Mouse (Mus musculus) bone marrow, adult 2 months (tissue): ENCODE results near the gene Vsnl1. TPM values are rescaled to one million over a fixed set of nuclear protein-coding genes. Genes with fewer than 3 reads are reported as not detected.

Source experiments
- H3K27ac ChIP-seq: fragments of 200-500 bp; 2 replicates; pipeline ENCODE4 v1.5.1; 2012; ENCODE audit warnings: low read depth, mild to moderate bottlenecking, control low read depth, inconsistent platforms, low read length; ENCODE audit not compliant: control insufficient read depth, poor library complexity, insufficient read depth
- H3K4me1 ChIP-seq: fragments of 200-500 bp; 2 replicates; pipeline ENCODE4 v1.6.1; 2011; ENCODE audit warnings: low read length; ENCODE audit not compliant: control insufficient read depth, insufficient read depth
- H3K4me3 ChIP-seq: fragments of 200-500 bp; replicated peaks from 2 replicates; pipeline ENCODE3; 2011; ENCODE audit warnings: mild to moderate bottlenecking, low read depth, low read length, control low read depth; ENCODE audit not compliant: control insufficient read depth
- CTCF ChIP-seq: fragments of 200-500 bp; IDR thresholded peaks from 2 replicates; pipeline ENCODE4 v1.5.1; 2011; ENCODE audit warnings: low read length, control low read depth; ENCODE audit not compliant: control insufficient read depth, insufficient read depth
- POLR2A ChIP-seq: fragments of 200-500 bp; IDR thresholded peaks from 2 replicates; pipeline ENCODE4 v1.6.1; 2011; ENCODE audit warnings: low read depth, mild to moderate bottlenecking, control low read depth, low read length, borderline replicate concordance; ENCODE audit not compliant: control insufficient read depth
- WGBS: fragments of 180-500 bp; shearing (Covaris S2); methylation state at CpG from one replicate; pipeline ENCODE4 v1.1.7; 2018; 5-methylcytosine and 5-hydroxymethylcytosine counted together
- polyA plus RNA-seq: library from polyadenylated mRNA; stranded (reverse); fragments of >200 nt; gene quantifications from 2 replicates; pipeline ENCODE4 v1.2.4, GENCODE M21; 2011; ENCODE audit warnings: low replicate concordance; ENCODE audit not compliant: missing spikeins, insufficient read depth, insufficient read length

The Vsnl1 gene
- polyA plus RNA-seq, 1 experiment = 2.7 TPM

DNA sequence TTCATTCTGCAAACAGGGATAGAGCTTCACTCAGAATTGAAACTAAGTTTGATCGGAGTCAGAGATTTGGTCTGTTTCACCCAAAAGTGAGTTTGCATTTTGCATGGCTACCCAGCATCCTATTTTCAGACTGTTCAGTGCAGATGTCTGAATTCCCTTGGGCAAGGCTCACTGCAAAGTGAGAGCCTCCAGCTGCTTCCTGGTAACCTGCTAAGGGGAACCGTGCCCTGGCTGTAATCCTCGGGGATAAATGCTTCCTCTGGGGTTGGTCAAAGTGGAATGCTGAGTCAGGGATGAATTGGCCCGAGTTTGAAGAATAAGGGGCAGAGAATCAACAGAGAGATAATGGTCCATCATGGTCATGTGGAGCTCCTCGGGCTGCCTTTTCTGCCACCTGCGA lies 71.5 kb downstream of the Vsnl1 start:
- Histone ChIP-seq H3K4me1 (no peaks in the 10 kb centered on the region), H3K27ac (no peak overlapping the region), H3K4me3 (no peak overlapping the region)
- 52% methylated on average over 6 of the region's 6 CpGs for WGBS
- no peak for TF ChIP-seq CTCF
- TF ChIP-seq POLR2A = no peak

DNA sequence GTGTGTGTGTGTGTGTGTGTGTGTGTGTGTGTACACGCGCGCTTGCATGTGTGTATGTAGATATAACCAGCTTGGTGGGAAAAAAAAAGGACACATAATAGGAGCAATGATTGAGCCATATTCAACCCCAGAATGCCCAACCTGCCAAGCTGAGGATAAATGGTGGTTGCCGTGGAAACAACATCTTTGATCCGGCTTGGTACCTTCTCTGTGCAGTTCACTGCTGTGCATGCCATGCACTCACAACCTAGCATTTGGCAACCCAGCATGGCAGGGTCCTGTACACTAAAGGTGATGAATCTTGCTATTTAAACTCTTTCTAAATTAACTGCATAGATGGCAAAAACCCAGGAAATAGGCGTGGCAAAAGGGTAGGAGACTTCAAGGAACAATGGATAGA lies 74.0 kb downstream of the Vsnl1 start:
- H3K4me1 ChIP-seq = no peaks in the 10 kb centered on the region
- H3K4me3 ChIP-seq = no peak overlapping the region
- H3K27ac ChIP-seq = no peak overlapping the region
- TF ChIP-seq CTCF (no peak), POLR2A (no peak)
- 92% methylated on average over 6 of the region's 6 CpGs for WGBS

DNA sequence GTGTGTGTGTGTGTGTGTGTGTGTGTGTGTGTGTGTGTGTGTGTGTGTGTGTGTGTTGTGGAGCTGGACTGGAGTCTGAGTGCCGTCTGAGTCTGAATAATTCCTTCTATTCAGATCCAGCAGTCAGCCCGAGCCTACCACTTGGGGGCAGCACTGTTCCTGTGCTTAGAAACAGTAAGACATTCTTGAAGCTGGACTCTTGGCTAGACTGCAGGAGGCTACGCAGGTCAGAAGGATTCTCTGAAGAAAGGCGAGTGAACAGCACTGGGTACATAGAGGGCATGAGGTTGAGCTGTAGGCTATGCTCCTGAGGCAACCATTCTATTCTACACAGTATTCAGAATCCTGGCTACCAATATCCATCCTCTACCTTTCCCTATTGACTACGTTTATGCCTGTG lies 85.5 kb downstream of the Vsnl1 start:
- H3K4me3 ChIP-seq = no peak overlapping the region
- no peak overlapping the region for H3K27ac ChIP-seq
- 30% methylated on average over 4 of the region's 5 CpGs for WGBS
- no peaks in the 10 kb centered on the region for H3K4me1 ChIP-seq
- TF ChIP-seq POLR2A (no peak), CTCF (peak; percentile 66)

DNA sequence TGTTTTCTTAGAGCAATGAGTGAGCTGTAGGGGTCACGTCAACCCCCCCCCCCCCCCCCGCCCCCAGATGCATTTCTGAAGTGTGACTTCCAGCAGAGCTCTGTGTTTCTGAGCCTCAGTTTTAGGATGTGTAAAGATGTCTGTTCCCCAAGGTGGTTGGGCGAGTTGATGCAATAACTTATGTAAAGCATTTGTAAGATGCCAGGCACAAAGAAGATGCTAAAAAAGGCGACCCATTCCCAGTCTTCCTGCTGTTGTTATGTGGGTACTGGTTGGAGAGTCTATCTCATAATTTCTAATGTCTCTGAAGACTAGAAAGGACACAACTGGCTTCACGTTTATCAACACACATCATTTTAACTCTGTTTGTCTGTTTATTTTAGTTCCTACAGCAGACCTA lies 86.5 kb downstream of the Vsnl1 start:
- H3K4me3 ChIP-seq = no peak overlapping the region
- 64% methylated on average over 5 of the region's 5 CpGs for WGBS

DNA sequence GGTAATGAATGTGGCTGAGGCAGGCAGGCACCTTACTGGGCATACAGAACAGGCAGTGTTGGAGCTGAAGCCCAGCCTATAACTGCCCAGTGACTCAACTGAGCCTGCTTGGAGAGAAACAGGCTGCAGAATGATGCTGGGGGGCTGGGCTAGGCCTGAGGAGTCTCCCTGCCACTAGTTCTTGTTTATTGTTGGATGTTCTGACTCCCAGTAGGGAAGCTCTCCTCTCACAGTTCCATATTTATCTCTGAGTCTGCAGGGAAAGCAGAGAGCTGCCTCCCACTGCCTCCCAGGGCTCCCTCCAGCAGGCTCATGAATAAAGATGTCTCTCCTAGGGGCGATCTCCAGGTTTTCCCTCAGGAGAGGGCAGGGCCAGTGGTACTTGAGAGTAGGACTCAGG lies 88.0 kb downstream of the Vsnl1 start:
- 50% methylated on average over 1 of the region's 1 CpGs for WGBS
- Histone ChIP-seq H3K4me3 (no peak overlapping the region), H3K27ac (no peak overlapping the region), H3K4me1 (no peaks in the 10 kb centered on the region)
- no peak for TF ChIP-seq CTCF
- TF ChIP-seq POLR2A = no peak

More for the DNA sequence above, 86.5 kb downstream of the Vsnl1 start:
- no peak for TF ChIP-seq CTCF
- no peak for TF ChIP-seq POLR2A
- H3K27ac ChIP-seq = no peak overlapping the region
- no peaks in the 10 kb centered on the region for H3K4me1 ChIP-seq

DNA sequence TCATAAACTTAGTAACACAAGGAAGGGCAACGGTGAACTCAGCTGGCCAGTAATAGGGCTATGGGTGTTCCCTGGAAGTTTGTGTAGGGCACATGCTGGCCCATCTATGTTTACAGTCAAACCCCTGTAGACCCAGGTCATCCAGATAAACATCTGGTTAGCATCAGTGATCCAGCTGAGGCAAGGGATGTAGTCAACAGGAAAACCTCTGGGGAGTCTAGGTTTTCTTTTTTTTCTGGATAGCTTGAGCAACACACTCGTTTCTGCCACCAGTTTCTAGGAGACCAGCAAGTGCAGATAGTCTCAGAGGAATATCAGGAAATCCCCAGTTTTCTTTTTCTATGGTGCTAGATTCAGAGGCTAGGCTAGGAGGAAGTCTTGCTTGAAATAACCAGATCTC lies 90.5 kb downstream of the Vsnl1 start:
- Histone ChIP-seq H3K4me1 (no peaks in the 10 kb centered on the region), H3K4me3 (no peak overlapping the region), H3K27ac (no peak overlapping the region)
- WGBS = 41% methylated on average over 2 of the region's 2 CpGs
- TF ChIP-seq POLR2A = no peak

DNA sequence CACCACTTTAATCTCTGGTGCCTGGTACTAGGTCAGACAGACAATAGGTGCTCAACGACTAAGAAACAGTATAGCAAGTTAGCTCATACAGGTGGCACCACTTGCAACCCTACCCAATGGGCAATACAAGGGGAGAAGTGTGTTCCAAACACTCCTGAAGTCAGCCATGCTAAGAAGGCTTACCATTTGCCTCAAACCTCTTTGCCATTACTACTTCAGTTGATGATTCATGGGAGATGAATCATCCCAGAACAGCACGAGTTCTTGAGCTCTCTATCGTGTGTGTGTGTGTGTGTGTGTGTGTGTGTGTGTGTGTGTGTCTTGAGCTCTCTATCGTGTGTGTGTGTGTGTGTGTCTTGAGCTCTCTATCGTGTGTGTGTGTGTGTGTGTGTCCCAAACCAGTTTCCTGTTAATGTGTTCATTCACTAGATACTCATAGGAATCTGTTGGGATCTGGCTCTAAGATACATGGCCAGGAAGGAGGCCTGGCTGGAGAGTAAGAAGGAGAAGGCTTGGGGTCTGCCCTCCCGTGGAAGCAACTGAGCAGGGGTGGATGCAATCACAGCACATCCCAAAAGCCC lies 94.3 kb downstream of the Vsnl1 start:
- 49% methylated on average over 6 of the region's 6 CpGs for WGBS
- H3K4me3 ChIP-seq = no peak overlapping the region
- H3K27ac ChIP-seq = no peak overlapping the region
- TF ChIP-seq POLR2A (no peak), CTCF (no peak)
- H3K4me1 ChIP-seq = no peaks in the 10 kb centered on the region

DNA sequence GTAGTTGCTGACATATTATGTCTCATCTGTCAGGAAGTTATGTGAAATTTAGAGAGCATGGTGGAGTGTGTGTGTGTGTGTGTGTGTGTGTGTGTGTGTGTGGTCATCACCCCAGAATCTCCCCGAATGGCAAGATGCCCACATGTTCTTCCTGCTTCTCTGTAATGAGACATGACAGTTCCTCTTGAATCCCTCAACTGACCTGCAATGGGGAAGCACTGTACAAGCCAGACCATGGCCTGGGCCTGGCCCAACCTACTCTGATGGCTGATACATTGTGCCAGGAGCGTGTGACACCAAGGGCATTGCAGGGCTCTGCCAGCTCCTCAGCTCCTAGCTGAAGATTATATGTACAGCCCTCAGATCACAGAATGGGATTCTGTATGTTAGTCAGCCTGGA lies 98.2 kb downstream of the Vsnl1 start:
- TF ChIP-seq POLR2A = no peak
- TF ChIP-seq CTCF = no peak
- no peaks in the 10 kb centered on the region for H3K4me1 ChIP-seq
- WGBS = 37% methylated on average over 2 of the region's 2 CpGs
- H3K27ac ChIP-seq = no peak overlapping the region
- H3K4me3 ChIP-seq = no peak overlapping the region

DNA sequence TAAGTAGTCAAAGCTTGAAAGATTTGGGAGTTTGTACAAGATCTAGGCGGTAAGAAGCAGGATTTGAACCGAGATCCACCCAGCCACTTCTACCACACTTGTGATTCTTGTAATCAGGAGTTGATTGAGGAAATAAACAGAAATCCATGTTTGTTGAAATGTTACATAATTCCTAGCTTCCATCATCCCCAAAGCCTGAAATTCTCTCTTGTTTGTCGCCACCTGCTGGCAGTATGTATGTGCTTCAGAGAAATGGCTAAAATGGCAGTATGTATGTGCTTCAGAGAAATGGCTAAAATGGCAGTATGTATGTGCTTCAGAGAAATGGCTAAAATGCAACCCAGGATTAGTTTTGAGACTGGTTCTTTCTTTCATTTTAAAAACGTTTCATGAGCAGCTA lies 99.6 kb downstream of the Vsnl1 start:
- Histone ChIP-seq H3K4me1 (no peaks in the 10 kb centered on the region), H3K27ac (no peak overlapping the region), H3K4me3 (no peak overlapping the region)
- 35% methylated on average over 4 of the region's 4 CpGs for WGBS
- TF ChIP-seq POLR2A (no peak), CTCF (no peak)
